Mouse (Mus musculus) CD4-positive, CD25-positive, alpha-beta regulatory T cell (primary cell): ENCODE measurements around the gene Speer4c. TPM values are rescaled to one million over a fixed set of nuclear protein-coding genes. Genes with fewer than 3 reads are reported as not detected.

Source experiments
- polyA plus RNA-seq: library from polyadenylated mRNA; unstranded; fragments of 100-300 nt; shearing (Covaris generic); gene quantifications from one replicate; pipeline ENCODE4 v1.2.1, GENCODE M21; 2017

The Speer4c gene
- not detected for polyA plus RNA-seq

GRCm38 (mm10) chr5:15714171-15714570, at the start of gene Speer4c:
Speer4c (minus strand) TSS chr5:15714271.

Other genes starting within 250 kb of the Speer4c start
- not detected for gene Gm21149, start 237.7 kb downstream of the Speer4c start, polyA plus RNA-seq
- not detected for gene Gm21190, start 185.0 kb downstream of the Speer4c start, polyA plus RNA-seq
- not detected for gene Gm21083, start 136.9 kb downstream of the Speer4c start, polyA plus RNA-seq
- not detected for gene Speer4d, start 95.2 kb downstream of the Speer4c start, polyA plus RNA-seq
- gene 4930572O03Rik, start 57.2 kb downstream of the Speer4c start, polyA plus RNA-seq = not detected
- 0.63 TPM for gene Cacna2d1, start 220.4 kb upstream of the Speer4c start, polyA plus RNA-seq